Mouse (Mus musculus): Measurements from ENCODE around the gene Traf3ip2.

The Traf3ip2 gene

GRCm38 (mm10) chr10:39631627-39632026 lies 18.9 kb downstream of the Traf3ip2 start:
- no peak for DNase-seq (ENCODE audit: low read depth, low spot score)

GRCm38 (mm10) chr10:39633379-39633778 lies 20.6 kb downstream of the Traf3ip2 start:
- DNase-seq (ENCODE audit: low read depth, low spot score), result peak; percentile 58

- DNase-seq (ENCODE audit: low read depth, low spot score), result peak; percentile 41
Measured at GRCm38 (mm10) chr10:39634423-39635101, 21.8 kb downstream of the Traf3ip2 start.

- no peak for DNase-seq (ENCODE audit: low read depth, low spot score)
Measured at GRCm38 (mm10) chr10:39638862-39639261, 26.1 kb downstream of the Traf3ip2 start.

- no peak for DNase-seq (ENCODE audit: low read depth, low spot score)
Measured at GRCm38 (mm10) chr10:39639783-39640182, 27.0 kb downstream of the Traf3ip2 start.

GRCm38 (mm10) chr10:39640817-39641226 lies 28.1 kb downstream of the Traf3ip2 start:
- DNase-seq (ENCODE audit: low read depth, low spot score), result peak; percentile 58

- DNase-seq (ENCODE audit: low read depth, low spot score), result no peak
Measured at GRCm38 (mm10) chr10:39645789-39646628, 33.3 kb downstream of the Traf3ip2 start.

GRCm38 (mm10) chr10:39646629-39647019 lies 33.9 kb downstream of the Traf3ip2 start:
- DNase-seq (ENCODE audit: low read depth, low spot score), result no peak

- no peak for DNase-seq (ENCODE audit: low read depth, low spot score)
Measured at GRCm38 (mm10) chr10:39647118-39647517, 34.4 kb downstream of the Traf3ip2 start.

- no peak for DNase-seq (ENCODE audit: low read depth, low spot score)
Measured at GRCm38 (mm10) chr10:39648278-39648677, 35.5 kb downstream of the Traf3ip2 start.

GRCm38 (mm10) chr10:39649550-39649949 lies 36.8 kb downstream of the Traf3ip2 start:
- DNase-seq (ENCODE audit: low read depth, low spot score), result no peak

- peak; percentile 71 for DNase-seq (ENCODE audit: low read depth, low spot score)
Measured at GRCm38 (mm10) chr10:39650316-39650715, 37.6 kb downstream of the Traf3ip2 start.

- no peak for DNase-seq (ENCODE audit: low read depth, low spot score)
Measured at GRCm38 (mm10) chr10:39654001-39654416, 41.3 kb downstream of the Traf3ip2 start.

- DNase-seq (ENCODE audit: low read depth, low spot score), result peak; percentile 33
Measured at GRCm38 (mm10) chr10:39658901-39659410, 46.2 kb downstream of the Traf3ip2 start.

GRCm38 (mm10) chr10:39659411-39660268 lies 46.9 kb downstream of the Traf3ip2 start:
- DNase-seq (ENCODE audit: low read depth, low spot score), result peak; percentile 60

GRCm38 (mm10) chr10:39660269-39660655 lies 47.5 kb downstream of the Traf3ip2 start:
- no peak for DNase-seq (ENCODE audit: low read depth, low spot score)

- no peak for DNase-seq (ENCODE audit: low read depth, low spot score)
Measured at GRCm38 (mm10) chr10:39660698-39661097, 48.0 kb downstream of the Traf3ip2 start.

- no peak for DNase-seq (ENCODE audit: low read depth, low spot score)
Measured at GRCm38 (mm10) chr10:39665071-39665502, 52.4 kb downstream of the Traf3ip2 start.

- no peak for DNase-seq (ENCODE audit: low read depth, low spot score)
Measured at GRCm38 (mm10) chr10:39666027-39666426, 53.3 kb downstream of the Traf3ip2 start.

GRCm38 (mm10) chr10:39671451-39671850 lies 58.7 kb downstream of the Traf3ip2 start:
- DNase-seq (ENCODE audit: low read depth, low spot score), result no peak

GRCm38 (mm10) chr10:39672547-39673051 lies 59.9 kb downstream of the Traf3ip2 start:
- peak; percentile 17 for DNase-seq (ENCODE audit: low read depth, low spot score)

Measured in ZHBTc4 (cell line).